Mouse (Mus musculus) NIH3T3 (cell line): ENCODE results near the gene Polr3g.
A peak's percentile ranks its signal among the peaks of the same experiment; 100 is the strongest.
"Not testable (repeated sequence)": the region's sequence is repeated elsewhere in the genome, so short reads cannot be mapped to it uniquely, and the experiment has no call there.

Experiments used
- DNase-seq: peaks from one replicate; pipeline ENCODE4 v3.0.0-alpha.2; 2012; ENCODE audit warnings: low read depth

Gene Polr3g

GRCm38 (mm10) chr13:81710775-81711545, at the start of gene Polr3g, which contains the start of gene Mblac2:
Polr3g (minus strand) TSS chr13:81711013.
Mblac2 (plus strand) TSS chr13:81711341.
- DNase-seq = peak; percentile 94

- DNase-seq = peak; percentile 75
Measured at GRCm38 (mm10) chr13:81760379-81760778, 49.6 kb upstream of the Polr3g start.

GRCm38 (mm10) chr13:81757058-81757660, 46.3 kb upstream of the Polr3g start:
- no peak for DNase-seq

- no peak for DNase-seq
Measured at GRCm38 (mm10) chr13:81755324-81755723, 44.5 kb upstream of the Polr3g start.

GRCm38 (mm10) chr13:81754878-81755277, 44.1 kb upstream of the Polr3g start:
- DNase-seq = peak; percentile 25

- DNase-seq = no peak
Measured at GRCm38 (mm10) chr13:81744092-81744396, 33.2 kb upstream of the Polr3g start.

- DNase-seq = no peak
Measured at GRCm38 (mm10) chr13:81743391-81744091, 32.7 kb upstream of the Polr3g start.

- DNase-seq = no peak
Measured at GRCm38 (mm10) chr13:81740898-81741297, 30.1 kb upstream of the Polr3g start.

- DNase-seq = no peak
Measured at GRCm38 (mm10) chr13:81736606-81737005, 25.8 kb upstream of the Polr3g start.

- DNase-seq = no peak
Measured at GRCm38 (mm10) chr13:81730362-81730761, 19.5 kb upstream of the Polr3g start.

- no peak for DNase-seq
Measured at GRCm38 (mm10) chr13:81729102-81729501, 18.3 kb upstream of the Polr3g start.

- DNase-seq = not testable (repeated sequence)
Measured at GRCm38 (mm10) chr13:81728141-81728540, 17.3 kb upstream of the Polr3g start.

- no peak for DNase-seq
Measured at GRCm38 (mm10) chr13:81713896-81714295, 3.1 kb upstream of the Polr3g start.

GRCm38 (mm10) chr13:81711546-81712371, 946 bp upstream of the Polr3g start:
- DNase-seq = peak; percentile 26

GRCm38 (mm10) chr13:81710266-81710665, 547 bp downstream of the Polr3g start:
- no peak for DNase-seq

- DNase-seq = no peak
Measured at GRCm38 (mm10) chr13:81709805-81710204, 1.0 kb downstream of the Polr3g start.

GRCm38 (mm10) chr13:81706311-81706710, 4.5 kb downstream of the Polr3g start:
- DNase-seq = no peak

GRCm38 (mm10) chr13:81703621-81704020, 7.2 kb downstream of the Polr3g start:
- DNase-seq = no peak

GRCm38 (mm10) chr13:81703148-81703547, 7.7 kb downstream of the Polr3g start:
- no peak for DNase-seq

- DNase-seq = no peak
Measured at GRCm38 (mm10) chr13:81694446-81694845, 16.4 kb downstream of the Polr3g start.

GRCm38 (mm10) chr13:81691606-81692005, 19.2 kb downstream of the Polr3g start:
- peak; percentile 11 for DNase-seq

- DNase-seq = no peak
Measured at GRCm38 (mm10) chr13:81690477-81690876, 20.3 kb downstream of the Polr3g start.
